Mouse (Mus musculus) CH12F3 (cell line): Measurements from ENCODE around the gene Stk10.

Experiments
- in situ Hi-C: fragments of 300-500 bp; cut with MboI; formaldehyde crosslinking; loops from 2 replicates; pipeline ENCODE4 v1.14.3; 2020; ENCODE audit warnings: low sequenced_read_pairs

Stk10 gene

GRCm38 (mm10) chr11:32532765-32533481, at the start of gene Stk10:
Gene Stk10 (plus strand): TSS chr11:32533305.
- in situ Hi-C loops, result no loop called here

GRCm38 (mm10) chr11:32485290-32485689, 47.8 kb upstream of the Stk10 start:
- in situ Hi-C loops, result no loop called here

GRCm38 (mm10) chr11:32486621-32487020, 46.5 kb upstream of the Stk10 start:
- in situ Hi-C loops, result no loop called here

- in situ Hi-C loops, result no loop called here
Observed at GRCm38 (mm10) chr11:32487501-32487900, 45.6 kb upstream of the Stk10 start.

- in situ Hi-C loops, result no loop called here
Observed at GRCm38 (mm10) chr11:32488344-32488743, 44.8 kb upstream of the Stk10 start.

GRCm38 (mm10) chr11:32488808-32489670, 44.1 kb upstream of the Stk10 start:
- in situ Hi-C loops, result no loop called here

- in situ Hi-C loops, result no loop called here
Observed at GRCm38 (mm10) chr11:32491079-32491478, 42.0 kb upstream of the Stk10 start.

GRCm38 (mm10) chr11:32493312-32493711, 39.8 kb upstream of the Stk10 start:
- in situ Hi-C loops, result no loop called here

GRCm38 (mm10) chr11:32495283-32495682, 37.8 kb upstream of the Stk10 start:
- in situ Hi-C loops, result no loop called here

- in situ Hi-C loops, result no loop called here
Observed at GRCm38 (mm10) chr11:32498757-32499535, 34.2 kb upstream of the Stk10 start.

GRCm38 (mm10) chr11:32499931-32500330, 33.2 kb upstream of the Stk10 start:
- in situ Hi-C loops, result no loop called here

- in situ Hi-C loops, result no loop called here
Observed at GRCm38 (mm10) chr11:32503711-32504110, 29.4 kb upstream of the Stk10 start.

- in situ Hi-C loops, result no loop called here
Observed at GRCm38 (mm10) chr11:32505091-32505739, 27.9 kb upstream of the Stk10 start.

- in situ Hi-C loops, result loop anchor here (5.0 kb wide), 1 partner anchor 81 kb away; no protein-coding TSS in a partner anchor
Observed at GRCm38 (mm10) chr11:32510930-32511329, 22.2 kb upstream of the Stk10 start.

- in situ Hi-C loops, result loop anchor here (5.0 kb wide), 1 partner anchor 77 kb away; no protein-coding TSS in a partner anchor
Observed at GRCm38 (mm10) chr11:32514853-32515252, 18.3 kb upstream of the Stk10 start.

- in situ Hi-C loops, result no loop called here
Observed at GRCm38 (mm10) chr11:32516091-32516490, 17.0 kb upstream of the Stk10 start.

- in situ Hi-C loops, result no loop called here
Observed at GRCm38 (mm10) chr11:32516916-32517712, 16.0 kb upstream of the Stk10 start.

GRCm38 (mm10) chr11:32518770-32519169, 14.3 kb upstream of the Stk10 start:
- in situ Hi-C loops, result no loop called here

GRCm38 (mm10) chr11:32519354-32519753, 13.8 kb upstream of the Stk10 start:
- in situ Hi-C loops, result no loop called here

- in situ Hi-C loops, result no loop called here
Observed at GRCm38 (mm10) chr11:32521246-32521645, 11.9 kb upstream of the Stk10 start.
